Mouse (Mus musculus) urinary bladder, adult 2 months (tissue): Measurements from ENCODE around the gene Myh10. TPM values are rescaled to one million over a fixed set of nuclear protein-coding genes. Genes with fewer than 3 reads are reported as not detected.
"Not testable (repeated sequence)": the region's sequence is repeated elsewhere in the genome, so short reads cannot be mapped to it uniquely, and the experiment has no call there.

Source experiments
- DNase-seq: peaks from one replicate; pipeline ENCODE4 v3.0.0; 2022; ENCODE audit warnings: low spot score
- polyA plus RNA-seq: library from polyadenylated mRNA; depleted of rRNA; stranded (reverse); fragments of >200 nt; gene quantifications from 2 replicates; pipeline ENCODE4 v1.2.3, GENCODE M21; 2012

Myh10 gene
- polyA plus RNA-seq, 1 experiment, result 66.5 TPM

DNA sequence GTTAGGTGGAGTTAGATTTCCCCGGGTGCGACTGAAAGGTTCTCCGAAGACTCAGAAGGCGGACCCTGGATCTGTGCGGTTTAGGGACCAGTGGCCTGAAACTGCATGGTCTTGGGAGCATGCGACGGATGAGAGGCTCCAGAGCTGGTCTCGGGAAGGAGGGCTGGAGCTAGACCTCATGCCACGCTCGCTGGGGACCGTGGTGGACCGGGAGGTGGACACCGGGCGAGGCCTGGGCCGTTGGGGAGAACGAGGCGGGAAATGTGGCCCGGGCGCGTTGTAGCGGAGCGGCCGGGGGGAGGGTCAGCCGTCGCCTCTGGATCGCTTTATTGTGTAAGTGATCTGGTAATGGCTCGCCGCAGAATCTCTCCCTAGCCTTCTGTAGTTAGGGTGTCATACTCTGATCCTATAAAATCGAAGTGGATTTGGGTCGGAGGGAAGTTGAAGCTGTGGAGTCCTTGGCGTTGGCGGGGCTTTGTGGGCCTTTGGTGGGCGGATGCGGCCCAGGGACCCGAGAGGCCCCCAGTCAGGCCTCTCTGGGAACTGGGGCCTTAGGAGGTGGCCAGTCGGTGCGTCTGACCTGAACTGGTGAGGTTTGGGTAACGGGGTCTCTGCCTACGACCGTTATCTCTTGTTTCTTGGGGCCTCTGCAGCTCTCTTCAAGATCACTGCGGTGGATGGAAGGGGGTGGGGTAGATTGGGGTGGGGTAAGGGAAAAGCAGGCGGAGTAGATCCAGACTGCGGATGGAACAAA, 1.5 kb downstream of the Myh10 start:
- peak; percentile 38 for DNase-seq

DNA sequence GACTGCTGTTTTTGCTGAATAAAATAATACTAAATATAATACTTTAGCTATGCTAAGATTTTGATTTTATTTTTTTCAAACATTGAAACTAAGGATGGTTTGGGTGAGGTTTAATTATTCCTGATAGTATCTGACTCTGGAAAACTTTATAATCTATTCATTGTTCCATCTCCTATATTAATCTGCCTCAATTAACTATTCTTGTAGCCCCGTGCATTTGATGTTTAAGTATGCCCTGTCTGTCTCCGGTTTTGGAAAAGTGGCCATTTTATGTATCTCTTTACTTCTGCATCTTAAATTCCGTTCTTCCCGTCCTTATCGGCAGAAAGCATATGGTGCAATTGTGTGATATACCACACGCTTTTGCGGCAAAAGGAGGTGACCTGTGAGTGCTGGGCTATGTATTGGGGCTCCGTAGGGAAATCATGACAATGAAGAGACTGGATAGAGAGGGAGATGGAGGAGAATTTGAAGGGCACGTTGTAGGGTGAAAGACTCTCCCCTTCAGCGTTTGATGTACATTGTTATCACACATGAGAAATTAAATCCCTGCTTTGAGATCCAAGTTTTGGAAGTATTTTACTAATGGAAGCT, 2.2 kb downstream of the Myh10 start:
- no peak for DNase-seq

DNA sequence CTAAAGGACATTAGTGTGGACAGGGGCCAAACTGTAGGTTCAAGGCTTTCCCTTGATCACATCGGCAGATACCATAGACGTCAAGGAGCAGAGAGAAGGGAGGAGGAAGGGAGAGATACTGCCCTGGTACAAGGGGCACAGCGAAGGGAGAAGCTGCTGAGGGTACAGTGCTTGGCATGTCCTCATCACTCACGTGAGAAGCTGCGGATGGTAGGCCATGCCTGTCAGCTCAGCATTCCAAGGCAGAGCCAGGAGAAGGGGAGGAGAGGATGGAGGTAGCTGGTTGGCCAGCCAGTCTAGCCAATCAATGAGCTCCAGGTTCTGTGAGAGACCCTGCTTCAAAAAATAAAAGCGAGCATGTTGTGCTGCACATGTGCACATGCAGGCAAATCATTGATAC, 11.0 kb downstream of the Myh10 start:
- DNase-seq, result no peak

DNA sequence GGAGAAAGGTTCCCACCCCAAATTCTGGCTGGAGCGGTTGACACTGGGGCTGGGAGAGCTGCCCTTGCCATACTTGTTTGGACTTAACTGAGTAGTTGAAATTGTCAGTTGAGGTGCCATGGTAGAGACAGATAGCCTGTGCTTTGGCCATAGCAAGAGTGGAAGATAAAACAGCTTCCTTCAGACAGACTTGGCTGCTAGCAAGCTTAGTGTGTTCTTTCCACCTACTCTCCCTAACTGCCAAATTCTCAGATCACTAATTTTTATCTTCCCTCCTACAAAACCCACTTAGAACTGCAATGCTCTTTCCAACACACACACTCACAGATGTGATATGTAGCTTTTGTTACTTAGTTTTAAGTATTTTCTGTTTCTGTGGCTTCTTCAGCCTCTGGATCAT, 12.0 kb downstream of the Myh10 start:
- DNase-seq, result no peak

DNA sequence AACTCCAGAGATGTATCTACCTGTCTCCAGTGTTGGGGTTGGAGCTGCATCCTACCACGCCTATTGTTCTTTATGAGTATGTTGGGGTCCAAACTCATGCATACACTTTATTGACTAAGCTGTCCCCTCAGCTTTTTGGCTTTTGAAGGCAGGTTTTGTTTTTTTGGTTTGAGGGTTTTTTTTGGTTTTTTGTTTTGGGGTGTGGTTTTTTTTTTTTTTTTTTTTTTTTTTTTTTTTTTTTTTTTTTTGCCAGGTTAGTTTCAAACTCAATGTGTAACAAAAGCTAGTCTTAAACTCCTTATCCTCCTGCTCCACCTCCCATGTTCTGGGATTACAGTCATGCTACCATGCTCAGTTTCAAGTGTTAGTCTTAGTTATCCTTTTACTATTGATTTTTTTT, 12.9 kb downstream of the Myh10 start:
- DNase-seq, result no peak

DNA sequence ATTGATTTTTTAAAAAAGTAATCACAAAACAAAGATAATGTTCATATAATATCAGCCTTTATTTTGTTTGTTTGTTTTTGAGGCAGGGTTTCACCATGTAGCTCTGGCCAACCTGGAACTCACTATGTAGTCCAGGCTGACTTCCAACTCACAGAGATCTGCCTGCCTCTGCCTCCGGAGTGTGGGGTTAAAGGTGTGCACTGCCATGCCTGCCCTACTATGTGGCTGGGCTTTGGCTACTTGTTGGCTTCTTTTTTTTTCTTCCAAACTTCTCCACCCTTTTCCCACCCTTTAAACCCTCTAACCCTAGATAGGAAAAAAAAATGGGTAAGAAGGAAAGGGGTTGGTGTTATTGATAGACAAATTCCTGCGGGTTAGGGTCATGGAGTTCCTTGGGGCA, 13.5 kb downstream of the Myh10 start:
- no peak for DNase-seq

DNA sequence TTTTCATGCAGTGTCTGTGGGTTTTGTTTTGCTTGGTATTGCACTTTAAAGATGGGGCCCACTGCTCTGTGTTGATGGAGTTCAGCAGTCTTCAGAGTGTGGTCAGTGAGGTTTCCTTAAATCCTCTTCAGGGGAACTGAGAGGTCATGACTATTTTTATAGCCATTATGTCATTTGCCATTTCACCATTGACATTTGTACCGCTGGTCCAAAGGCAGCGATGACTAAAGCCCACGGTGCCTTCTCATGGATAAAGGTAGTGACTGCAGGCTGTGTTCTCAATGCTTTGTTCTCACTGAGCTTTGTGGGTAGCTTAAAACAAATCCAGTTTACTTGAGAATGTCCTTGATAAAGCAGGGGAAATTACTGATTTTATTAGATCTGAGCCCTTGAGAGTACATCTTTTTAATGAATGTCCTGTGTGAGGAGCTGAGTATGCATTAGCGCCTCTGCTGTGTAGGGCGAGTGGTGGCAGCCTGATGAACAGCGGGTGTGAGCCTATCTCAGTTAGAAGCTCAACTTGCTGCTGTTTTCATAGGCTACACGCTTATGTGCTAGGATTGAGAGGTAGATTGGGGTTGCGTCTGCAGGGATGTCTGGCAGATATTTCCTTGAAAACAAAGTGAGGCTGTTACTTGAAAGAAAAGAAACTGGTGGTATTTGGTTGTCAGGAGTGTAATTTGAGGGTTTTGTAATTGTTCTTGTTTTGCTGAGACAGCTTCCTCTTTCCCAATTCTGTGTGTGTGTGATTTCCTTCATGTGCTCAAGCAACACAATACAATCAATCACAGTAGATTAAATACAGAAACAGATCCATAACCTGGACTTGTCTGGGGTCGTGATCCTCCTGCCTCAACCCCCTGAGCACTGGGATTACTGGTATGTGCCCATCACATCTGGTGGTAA, 15.4 kb downstream of the Myh10 start:
- no peak for DNase-seq

DNA sequence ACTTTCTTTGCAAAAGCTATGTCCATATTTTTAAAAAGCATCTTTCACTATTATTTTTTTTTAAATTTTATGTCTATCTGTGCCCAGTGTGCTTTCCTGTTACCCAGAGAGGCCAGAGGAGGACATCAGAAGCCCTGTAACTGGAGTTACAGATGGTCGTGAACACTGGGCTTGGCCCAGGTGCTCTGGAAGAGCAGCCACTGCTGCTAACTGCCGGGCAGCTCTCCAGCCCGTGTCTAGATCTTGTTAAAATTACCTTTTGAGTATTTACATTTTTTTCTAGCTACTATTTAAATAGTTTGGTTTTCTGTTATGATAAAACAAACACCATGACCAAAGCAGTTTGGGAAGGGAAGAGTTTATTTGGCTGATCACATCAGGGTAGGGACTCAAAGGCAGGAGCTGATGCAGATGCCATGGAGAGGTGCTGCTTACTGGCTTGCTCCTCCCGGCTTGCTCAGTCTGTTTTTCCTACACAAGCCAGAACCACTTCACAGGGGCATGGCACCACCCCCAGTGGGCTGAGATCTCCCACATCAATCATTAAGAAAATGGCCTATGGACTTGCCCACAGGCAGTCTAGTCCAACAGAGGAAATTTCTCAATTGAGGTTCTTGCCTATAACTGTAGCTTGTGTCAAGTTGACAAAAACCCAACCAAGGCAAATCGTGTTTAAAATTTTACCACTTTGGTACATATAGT, 16.7 kb downstream of the Myh10 start:
- no peak for DNase-seq

DNA sequence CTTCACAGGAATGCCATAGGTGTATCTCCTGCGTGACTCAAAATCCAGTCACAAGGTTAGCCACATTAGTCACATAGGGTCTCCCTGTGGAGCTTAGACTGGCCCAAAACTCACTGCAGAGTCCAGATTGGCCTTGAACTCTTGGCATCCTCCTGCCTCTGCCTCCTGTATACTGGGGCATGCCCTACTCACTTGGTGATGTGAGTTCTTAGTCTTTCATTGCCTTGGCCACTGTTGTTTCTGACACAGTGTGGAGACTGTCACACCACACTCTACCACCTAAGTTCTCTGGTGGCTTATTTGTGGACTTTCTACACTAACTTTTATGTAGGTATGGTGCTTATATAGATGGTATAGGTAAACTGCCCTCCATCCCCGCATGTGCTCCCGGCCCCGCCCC, 24.8 kb downstream of the Myh10 start:
- DNase-seq, result no peak

DNA sequence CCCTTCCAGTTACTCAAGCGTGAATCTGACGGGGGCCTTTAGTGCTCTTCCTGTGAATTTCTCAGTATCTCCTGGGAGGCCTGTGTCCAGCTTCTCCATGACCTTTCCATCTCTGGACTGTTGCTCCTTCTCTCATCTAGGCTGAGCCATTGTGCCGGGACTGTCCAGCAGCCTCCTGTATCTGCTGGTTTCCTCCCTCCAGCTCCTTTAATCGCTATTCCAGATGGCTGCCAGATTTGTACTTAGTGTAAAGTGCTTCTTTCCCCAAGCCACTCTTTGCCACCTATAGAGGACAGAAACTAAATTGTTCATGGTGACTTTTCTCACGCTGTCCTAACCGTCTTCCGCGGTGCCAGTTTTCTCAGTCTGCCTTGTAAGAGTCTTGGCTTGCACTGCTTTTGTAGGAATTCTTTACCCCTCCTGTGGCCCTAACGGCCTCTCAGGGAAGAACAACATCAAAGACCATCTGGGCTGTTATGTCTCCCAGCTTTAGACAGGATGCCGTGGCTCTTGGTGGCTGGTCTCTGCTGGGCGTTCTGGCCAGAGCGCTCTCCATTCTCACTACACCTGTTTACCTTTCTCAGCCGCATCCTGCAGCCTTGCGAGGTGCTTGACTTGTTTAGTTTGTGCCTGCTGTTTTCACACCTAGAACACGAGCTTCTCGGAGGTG, 25.9 kb downstream of the Myh10 start:
- DNase-seq, result no peak

DNA sequence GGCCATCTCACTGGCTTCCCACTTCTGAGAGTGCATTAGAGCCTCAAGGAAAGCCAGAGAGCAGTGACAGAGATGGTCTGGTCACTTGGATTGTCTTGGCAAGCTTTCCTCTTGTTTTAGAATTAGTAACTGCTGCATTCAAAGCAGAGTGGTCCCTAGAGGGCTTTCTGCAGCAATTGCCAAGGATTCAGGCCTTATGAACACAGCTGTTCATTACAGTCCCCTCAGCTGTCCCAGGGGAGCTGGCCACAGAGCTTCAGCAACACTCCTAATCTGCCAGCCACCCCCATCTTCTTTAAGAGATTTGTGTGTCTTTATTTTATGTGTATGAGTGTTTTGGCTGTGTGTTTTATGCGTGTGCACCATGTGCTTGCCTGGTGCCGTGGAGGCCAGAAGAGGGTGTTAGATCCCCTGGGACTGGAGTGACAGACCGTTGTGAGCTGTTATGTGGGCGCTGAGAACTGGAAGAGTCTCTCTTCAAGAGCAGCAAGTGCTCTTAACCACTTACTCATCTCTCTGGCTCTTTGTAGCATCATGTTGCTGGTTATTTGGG, 27.8 kb downstream of the Myh10 start:
- no peak for DNase-seq

DNA sequence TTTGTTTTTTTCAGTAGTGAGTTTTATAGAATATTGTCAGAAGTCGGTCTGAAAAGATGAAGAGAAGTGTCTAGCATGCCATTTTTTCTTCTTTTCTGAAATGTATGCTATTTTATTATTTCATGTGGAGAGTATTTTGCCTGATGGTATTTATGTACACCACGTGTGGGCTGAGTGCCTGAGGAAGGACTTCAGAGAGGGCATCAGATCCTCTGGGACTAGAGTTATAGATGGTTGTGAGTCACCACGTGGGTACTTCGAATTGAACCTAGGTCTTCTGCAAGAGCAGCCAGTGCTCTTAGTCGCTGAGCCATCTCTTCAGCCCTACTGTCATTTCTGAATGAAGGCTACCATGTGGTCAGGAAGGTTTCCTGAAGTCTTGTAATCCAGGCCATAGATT, 28.4 kb downstream of the Myh10 start:
- no peak for DNase-seq

DNA sequence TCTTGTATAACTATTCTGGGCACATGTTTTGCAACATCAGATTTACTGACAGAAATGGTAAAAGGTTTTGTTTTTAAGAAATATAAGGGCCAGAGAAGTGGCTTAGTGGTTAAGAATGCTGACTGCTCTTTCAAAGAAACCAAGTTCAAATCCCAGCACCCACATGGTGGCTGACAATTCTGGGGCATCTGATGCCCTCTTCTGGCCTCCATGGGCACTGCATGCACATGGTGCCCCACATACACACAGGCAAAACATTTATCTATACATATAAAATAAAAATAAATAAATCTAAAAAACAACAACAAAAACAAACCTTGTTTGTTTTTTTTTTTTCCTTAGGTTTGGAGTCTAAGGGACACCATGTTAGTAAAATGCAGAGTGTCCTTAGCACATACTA, 32.8 kb downstream of the Myh10 start:
- no peak for DNase-seq

DNA sequence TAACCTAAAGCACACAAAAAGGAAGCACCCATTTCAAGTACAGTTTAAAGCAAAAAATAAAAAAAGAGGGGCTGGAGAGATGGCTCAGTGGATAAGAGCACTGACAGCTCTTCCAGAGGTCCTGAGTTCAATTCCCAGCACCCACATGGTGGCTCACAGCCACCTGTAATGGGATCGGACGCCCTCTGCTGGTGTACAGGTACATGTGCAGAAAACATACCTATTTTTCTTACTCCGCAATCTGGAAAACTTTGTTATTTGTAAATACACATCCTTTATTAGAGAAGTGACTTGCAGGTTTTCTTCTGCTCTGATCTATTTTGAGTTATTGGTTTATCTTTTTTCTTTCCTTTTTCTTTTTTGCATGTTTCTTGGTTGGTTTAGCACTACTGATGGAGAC, 37.3 kb downstream of the Myh10 start:
- DNase-seq, result no peak

DNA sequence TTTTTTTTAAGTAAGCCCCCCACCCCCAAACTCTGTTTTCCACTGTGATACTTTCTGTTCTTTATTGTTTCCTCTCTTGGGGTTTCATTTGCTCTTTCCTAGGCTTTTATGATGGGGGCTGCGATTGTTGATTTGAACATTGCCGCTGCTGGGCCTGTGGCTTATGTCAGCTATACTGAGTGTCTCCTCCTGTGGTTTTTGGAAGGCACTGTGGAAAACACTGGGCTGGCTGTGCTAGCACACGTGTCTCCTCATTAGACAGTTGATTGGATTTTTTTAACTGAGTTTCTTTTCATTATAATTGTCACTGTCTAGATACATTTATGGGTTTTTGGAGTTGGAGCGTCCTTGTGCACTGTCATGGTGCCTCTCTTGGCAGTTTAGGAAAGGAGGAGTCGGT, 39.4 kb downstream of the Myh10 start:
- no peak for DNase-seq

DNA sequence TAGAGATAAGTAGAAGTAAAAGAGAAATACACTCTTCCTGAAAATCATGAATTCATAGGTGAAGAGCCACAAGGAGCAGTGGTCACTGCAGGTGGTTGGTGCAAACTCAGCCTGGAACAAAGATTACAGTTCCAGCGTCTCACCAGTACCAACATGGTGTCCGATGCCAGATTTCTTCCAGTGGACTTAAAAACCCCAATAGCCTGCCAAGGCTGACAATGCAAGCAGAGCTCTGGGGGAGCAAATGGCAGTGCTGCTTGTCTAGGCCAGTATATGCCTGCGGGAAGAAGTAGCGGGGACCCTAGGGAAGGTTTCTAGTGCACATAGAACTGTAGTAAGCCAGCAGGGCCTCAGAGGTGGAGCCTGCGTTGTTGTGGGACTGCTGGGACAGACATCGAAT, 40.7 kb downstream of the Myh10 start:
- no peak for DNase-seq

DNA sequence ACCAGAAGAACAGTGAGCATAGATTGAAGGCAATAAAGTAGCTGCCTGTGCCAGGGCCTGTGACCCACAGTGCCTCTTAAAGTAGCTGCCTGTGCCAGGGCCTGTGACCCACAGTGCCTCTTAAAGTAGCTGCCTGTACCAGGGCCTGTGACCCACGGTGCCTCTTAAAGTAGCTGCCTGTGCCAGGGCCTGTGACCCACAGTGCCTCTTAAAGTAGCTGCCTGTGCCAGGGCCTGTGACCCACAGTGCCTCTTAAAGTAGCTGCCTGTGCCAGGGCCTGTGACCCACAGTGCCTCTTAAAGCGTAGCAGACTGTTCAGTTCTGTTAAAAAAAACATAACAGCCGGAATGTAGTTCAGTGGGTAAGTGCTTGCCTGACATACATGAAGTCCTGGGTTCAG, 42.0 kb downstream of the Myh10 start:
- DNase-seq, result not testable (repeated sequence)

DNA sequence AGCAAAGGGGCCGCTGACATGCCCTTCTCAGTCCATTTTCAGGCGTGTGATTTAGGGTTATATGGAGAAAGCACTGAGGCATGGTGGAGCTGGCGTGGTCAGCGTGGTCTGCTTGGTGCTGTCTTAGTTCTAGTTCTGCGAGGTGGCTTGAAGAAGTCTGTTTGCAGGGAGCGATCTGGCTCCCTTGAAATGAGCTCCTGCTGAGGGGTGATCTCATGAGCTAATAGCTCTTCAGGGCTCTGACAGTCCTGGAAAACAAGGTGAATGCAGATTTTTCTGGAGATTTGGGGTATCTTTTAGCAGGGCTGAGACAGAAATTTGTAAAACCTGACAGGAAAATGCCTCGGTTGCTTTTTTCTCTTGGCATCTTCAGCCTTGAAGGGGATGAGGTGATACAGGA, 48.1 kb downstream of the Myh10 start:
- DNase-seq, result no peak

DNA sequence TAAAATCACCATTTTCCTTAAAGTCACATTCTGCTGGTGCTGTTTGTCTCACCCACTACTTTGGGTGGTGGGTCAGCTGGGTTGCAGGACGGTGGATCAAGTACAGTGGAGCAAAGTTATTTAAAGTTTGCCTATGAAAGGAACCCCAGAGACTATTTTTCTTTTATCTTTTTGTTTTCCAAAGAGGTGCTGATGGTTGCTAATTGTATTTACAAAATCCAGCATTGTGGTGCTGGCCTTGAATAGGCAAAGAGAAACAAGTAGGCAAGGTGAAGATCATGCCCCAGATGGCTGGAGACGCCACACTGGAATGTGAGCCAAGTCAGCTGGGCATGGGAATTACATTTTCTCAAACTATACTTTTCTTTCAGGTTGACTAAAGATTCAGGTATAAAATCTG, 51.3 kb downstream of the Myh10 start:
- no peak for DNase-seq

DNA sequence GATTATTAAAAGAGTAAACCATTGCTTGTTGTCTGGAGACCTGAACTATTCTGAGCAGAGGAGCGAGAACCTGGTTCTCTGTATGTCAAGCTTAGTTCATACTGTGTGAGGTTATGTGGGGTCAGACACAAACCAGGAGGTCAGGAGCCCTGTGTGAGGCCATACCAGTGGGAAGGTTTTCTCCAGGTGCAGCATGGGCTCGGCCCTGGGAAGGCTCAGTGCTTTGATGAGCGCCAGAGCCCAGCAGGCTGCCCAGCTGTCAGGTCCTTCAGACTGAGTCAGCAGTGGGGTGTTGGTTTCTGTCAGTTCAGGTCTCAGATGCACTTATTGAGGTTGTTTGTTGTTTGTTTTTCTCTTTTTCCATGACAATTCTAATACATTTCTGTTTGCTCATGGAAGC, 52.8 kb downstream of the Myh10 start:
- DNase-seq, result no peak
